Mouse (Mus musculus) thymus, adult 18-20 months (tissue): ENCODE results near the gene Aaas.
A peak's percentile ranks its signal among the peaks of the same experiment; 100 is the strongest.

Experiments used
- DNase-seq, 2 experiments: peaks; one replicate each; pipeline ENCODE4 v3.0.0; 2022; ENCODE audit warnings: mixed read lengths in 2 of 2

Aaas gene

GRCm38 (mm10) chr15:102350138-102350941 lies at the start of gene Aaas:
Aaas (minus strand) TSS chr15:102350771.
- peak; percentile 85 to 88 for DNase-seq

GRCm38 (mm10) chr15:102399229-102400221 lies 49.0 kb upstream of the Aaas start:
- peak; percentile 77 to 83 for DNase-seq

- no peak for DNase-seq
Measured at GRCm38 (mm10) chr15:102398629-102399028, 48.1 kb upstream of the Aaas start.

GRCm38 (mm10) chr15:102395061-102395460 lies 44.5 kb upstream of the Aaas start:
- no peak for DNase-seq

DNA sequence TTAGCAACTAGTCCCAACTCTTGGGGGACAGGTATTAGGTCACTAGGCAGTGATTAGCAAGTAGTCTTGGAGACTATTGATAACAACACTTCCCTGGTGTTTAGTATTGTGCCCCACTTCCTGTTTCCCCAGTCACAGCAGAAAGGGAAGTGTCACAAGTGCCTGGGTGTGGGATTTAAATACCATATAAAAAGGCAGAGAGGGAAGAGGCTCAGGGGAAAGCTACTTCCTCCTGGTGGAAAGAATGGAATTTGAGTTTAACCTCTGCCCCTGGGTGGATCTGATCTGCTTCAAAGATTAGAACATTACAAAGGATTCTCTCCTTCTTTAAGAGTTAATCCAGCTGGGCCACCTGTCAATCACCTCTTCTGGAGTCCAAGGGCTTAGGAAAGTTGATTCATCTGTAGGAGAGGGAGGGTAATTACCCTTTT lies 43.0 kb upstream of the Aaas start:
- DNase-seq: no peak

DNA sequence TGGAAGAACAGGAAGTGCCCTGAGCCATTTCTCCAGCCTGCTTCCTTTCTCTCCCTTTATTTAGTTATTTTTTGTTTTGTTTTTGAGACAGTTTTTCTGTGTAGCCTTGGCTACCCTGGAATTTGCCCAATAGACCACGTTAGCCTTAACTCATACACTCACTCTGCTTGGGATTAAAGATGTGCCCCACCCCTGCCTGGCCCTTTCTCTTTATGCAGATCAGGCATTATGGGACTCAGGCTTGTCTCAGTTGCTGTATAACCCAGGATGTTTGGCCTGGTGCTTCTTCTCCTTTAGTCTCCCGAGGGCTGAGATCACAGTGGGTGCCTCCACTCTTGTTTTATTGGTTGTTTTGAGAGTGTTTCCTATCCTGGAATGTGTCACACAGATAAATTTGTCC lies 41.9 kb upstream of the Aaas start:
- DNase-seq: no peak

- no peak for DNase-seq
Measured at GRCm38 (mm10) chr15:102388942-102389341, 38.4 kb upstream of the Aaas start.

- DNase-seq: no peak
Measured at GRCm38 (mm10) chr15:102386640-102387039, 36.1 kb upstream of the Aaas start.

GRCm38 (mm10) chr15:102383671-102384070 lies 33.1 kb upstream of the Aaas start:
- no peak for DNase-seq

- DNase-seq: peak; percentile 31 to 32
Measured at GRCm38 (mm10) chr15:102381575-102381974, 31.0 kb upstream of the Aaas start.

DNA sequence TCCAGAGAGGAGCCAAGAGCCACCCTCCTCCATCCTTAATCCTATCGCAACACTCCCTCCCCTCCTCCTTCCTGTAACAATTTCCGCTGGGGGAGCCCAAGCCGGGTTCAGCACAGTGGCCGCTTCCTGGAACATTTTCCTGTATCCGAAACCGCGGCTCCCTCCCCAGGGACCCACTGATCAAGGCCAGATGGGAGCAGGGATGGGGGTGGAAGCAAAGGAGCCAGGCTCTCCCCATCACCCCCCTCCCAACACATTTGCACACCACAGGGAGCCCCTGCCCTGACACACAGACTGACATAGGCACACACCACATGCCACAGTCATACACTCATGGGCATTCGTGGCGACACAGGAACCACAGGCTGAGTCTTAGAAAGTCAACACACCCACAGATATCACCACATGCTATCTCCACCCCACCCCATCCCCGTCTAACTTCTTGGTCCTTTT lies 27.3 kb upstream of the Aaas start:
- no peak for DNase-seq

DNA sequence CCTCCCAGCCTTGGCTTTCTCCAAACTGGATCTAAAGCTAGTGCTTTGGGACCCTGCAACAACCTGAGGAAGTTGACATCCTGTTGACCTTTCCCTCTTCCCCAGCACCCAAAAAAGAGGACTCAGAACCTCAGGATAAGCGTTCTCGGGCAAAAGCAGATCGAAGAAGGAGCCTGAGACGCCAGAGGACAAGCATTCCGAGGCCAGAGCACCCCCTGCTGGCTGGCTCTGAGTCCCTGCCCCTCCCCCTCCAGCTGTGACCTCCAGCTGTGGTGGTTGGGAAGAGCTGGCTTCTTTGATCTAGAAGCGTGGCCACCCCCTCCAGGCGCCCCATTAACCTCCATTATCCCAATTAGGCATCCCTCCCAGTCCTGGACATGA lies 26.6 kb upstream of the Aaas start:
- peak; percentile 52 to 72 for DNase-seq

- DNase-seq: peak; percentile 35 to 49
Measured at GRCm38 (mm10) chr15:102376453-102377162, 26.0 kb upstream of the Aaas start.

- no peak for DNase-seq
Measured at GRCm38 (mm10) chr15:102370727-102371126, 20.2 kb upstream of the Aaas start.

GRCm38 (mm10) chr15:102369972-102370371 lies 19.4 kb upstream of the Aaas start:
- DNase-seq: no peak

DNA sequence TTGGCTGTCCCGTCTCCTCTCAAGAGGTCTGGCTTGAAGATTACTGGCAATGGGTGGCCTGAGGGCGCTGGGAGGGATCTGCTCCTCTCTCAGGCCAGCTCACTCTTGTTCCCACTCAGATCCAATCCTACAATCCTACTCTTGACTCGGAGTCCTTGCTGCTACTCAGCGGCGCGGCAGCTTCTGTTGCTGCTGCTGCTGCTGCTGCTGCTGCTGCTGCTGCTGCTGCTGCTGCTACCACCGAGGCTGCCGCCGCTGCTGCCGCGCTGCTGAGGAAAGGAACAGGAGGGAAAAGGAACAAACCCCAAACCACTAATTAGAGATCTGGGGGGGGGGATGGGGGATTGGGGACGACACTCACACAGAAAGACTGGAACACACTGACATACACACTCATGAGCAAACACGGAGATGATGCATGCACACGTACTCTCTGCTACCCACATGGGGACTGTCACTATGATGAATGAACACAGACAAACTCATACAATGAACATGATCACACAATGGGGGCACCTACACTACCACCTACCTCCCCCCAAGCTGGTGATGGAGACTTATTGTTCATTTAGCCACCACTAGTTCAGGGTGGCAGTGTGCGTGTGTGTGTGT lies 16.3 kb upstream of the Aaas start, which contains the start of gene Sp7:
Sp7 (minus strand) TSS at position 450 of the 612 bp plus-strand sequence.
- DNase-seq: no peak

- DNase-seq: no peak
Measured at GRCm38 (mm10) chr15:102366238-102366637, 15.7 kb upstream of the Aaas start.

- DNase-seq: no peak
Measured at GRCm38 (mm10) chr15:102364678-102365077, 14.1 kb upstream of the Aaas start.

- DNase-seq: no peak
Measured at GRCm38 (mm10) chr15:102362648-102363047, 12.1 kb upstream of the Aaas start.

- no peak for DNase-seq
Measured at GRCm38 (mm10) chr15:102358834-102359233, 8.3 kb upstream of the Aaas start.

DNA sequence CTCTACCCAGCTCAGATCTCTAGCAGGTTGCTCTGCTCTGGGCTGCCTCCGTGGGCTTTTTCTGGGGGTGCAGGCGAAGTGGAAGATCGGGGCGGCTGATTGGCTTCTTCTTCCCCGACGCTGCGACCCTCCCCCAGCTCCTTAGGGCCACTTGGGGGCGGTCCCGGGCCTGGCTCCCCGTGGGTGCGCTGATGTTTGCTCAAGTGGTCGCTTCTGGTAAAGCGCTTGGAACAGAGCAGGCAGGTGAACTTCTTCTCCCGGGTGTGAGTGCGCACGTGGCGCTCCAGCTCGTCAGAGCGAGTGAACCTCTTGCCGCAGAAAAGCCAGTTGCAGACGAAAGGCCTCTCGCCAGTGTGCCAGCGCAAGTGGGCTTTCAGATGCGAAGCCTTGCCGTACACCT lies 7.6 kb upstream of the Aaas start:
- DNase-seq: no peak
